Mouse (Mus musculus) megakaryocyte, embryonic 14.5 days (primary cell): ENCODE results near the gene Ikzf4.

Experiments
- FLI1 ChIP-seq: IDR thresholded peaks from 2 replicates; pipeline ENCODE4 v1.6.1; 2012; ENCODE audit warnings: low read length, inconsistent platforms, mixed read lengths
- GATA1 ChIP-seq: IDR thresholded peaks from 3 replicates; pipeline ENCODE4 v1.6.1; 2012; ENCODE audit warnings: mixed read lengths, low read length, inconsistent platforms, borderline replicate concordance

GRCm38 (mm10) chr10:128601499-128601898, 44.3 kb downstream of the Ikzf4 start:
- TF ChIP-seq GATA1 (no peak), FLI1 (no peak)
